Mouse (Mus musculus) thymus, postnatal 10 days (tissue): ENCODE measurements at regions not wholly inside any gene's neighbourhood (a gene's known extent, or its start where the extent isn't known, plus 50 kb on each side); places are given as distances from the start of the nearest gene placed in this dataset.

Experiments
- DNase-seq, 2 experiments: peaks; one replicate each; pipeline ENCODE4 v3.0.0; 2021; ENCODE audit warnings: low spot score in 2 of 2

- no peak for DNase-seq
These were observed 150.5 kb upstream of the Wdr11 start for GRCm38 (mm10) chr7:129441085-129441617.

- peak in 1 of 2 experiments; percentile 11 for DNase-seq
These were observed 122.2 kb upstream of the Wdr11 start for GRCm38 (mm10) chr7:129469496-129469895.

GRCm38 (mm10) chr7:129483736-129484135, 107.9 kb upstream of the Wdr11 start:
- DNase-seq = no peak

GRCm38 (mm10) chr7:129506894-129507293, 84.8 kb upstream of the Wdr11 start:
- DNase-seq = no peak

- DNase-seq = no peak
These were observed 82.0 kb upstream of the Wdr11 start for GRCm38 (mm10) chr7:129509631-129510132.

GRCm38 (mm10) chr7:129514619-129515018, 77.0 kb upstream of the Wdr11 start:
- no peak for DNase-seq

- no peak for DNase-seq
These were observed 67.2 kb upstream of the Wdr11 start for GRCm38 (mm10) chr7:129524369-129524915.

GRCm38 (mm10) chr7:129525985-129526384, 65.7 kb upstream of the Wdr11 start:
- DNase-seq = no peak

GRCm38 (mm10) chr7:129528263-129528662, 63.4 kb upstream of the Wdr11 start:
- DNase-seq = no peak

- no peak for DNase-seq
These were observed 58.2 kb upstream of the Wdr11 start for GRCm38 (mm10) chr7:129533366-129533905.
